Mouse (Mus musculus) retina, postnatal 1 day (tissue): ENCODE results near the gene Nphs1.
A peak's percentile ranks its signal among the peaks of the same experiment; 100 is the strongest.

ENCODE experiments used
- DNase-seq: peaks from one replicate; pipeline ENCODE4 v3.0.0-alpha.2; 2012

Gene Nphs1

DNA sequence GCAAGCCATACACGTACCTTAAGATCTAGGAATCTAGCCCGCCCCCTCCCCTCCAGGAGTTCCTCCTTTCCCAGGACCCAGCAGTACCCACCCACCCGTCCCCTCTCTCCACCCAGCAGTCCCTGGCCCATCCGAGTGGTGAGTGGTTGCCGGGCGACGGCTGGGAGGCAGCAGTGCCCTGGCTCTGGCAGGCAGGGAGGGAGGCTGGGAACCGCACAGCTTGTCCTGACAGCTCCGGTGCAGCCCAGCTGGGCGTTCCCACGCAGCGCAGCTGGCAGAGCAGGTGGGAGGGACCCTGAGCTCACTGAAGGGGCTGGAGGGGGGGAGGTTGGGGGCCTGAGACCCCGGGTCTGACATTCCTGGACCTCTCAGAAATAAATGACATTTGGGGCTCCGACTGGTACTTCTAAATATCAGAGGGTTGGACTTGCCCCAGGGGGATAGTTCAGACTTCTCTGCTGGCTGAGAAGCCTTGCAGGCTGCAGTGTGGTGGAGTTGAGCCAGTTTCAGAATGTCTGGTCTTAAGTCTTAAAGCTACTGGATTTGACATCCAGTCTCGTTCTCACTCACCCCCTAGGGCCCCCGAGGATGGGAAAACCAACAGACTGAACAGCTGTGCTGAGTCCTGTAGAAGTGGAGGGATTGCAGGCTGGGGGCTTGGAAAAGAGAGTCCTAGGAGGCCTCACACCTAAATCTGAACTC, at the start of gene Nphs1, which contains the start of gene Kirrel2:
Nphs1 (plus strand) TSS at position 687 of the 702 bp plus-strand sequence.
Kirrel2 (minus strand) TSS at position 62 of the 702 bp plus-strand sequence.
- peak; percentile 82 for DNase-seq

DNA sequence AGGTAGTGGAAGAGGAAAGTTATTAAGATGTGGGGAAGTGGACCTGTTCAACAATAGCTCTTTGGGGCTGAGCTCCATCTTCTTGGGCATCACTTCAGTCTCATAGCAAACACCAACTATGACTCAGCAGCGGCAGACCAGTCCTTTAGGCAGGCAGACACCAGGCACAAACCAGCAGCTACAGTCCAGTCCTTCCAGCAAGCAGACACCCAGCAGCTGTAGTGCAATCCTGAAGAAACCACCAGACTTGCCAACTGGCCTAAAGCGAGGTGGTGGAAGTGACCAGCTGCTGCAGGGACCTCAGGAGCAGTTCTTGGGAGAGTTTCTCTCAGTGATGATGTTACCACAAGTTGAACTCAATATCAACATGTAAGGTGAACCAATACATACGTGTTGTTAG, 49.5 kb upstream of the Nphs1 start:
- no peak for DNase-seq

DNA sequence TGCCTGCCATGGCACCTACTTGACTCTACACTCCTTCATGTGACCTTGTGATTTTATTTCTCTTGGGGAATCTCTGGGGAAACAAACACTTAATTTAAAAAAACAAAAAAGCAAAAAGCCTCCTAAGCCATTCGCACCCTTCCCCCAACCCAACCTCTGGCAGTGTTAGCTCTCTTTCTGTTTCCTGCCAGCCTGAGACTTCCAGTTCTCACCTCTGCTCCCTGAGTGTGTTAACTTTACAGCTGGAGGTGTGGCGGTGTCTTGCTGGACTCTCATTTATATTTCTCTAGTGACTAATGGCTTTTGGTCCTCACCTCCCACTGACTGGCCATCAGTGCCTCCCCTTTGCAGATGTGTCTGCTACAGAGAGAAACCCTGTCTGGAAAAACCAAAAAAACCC, 48.3 kb upstream of the Nphs1 start:
- no peak for DNase-seq

DNA sequence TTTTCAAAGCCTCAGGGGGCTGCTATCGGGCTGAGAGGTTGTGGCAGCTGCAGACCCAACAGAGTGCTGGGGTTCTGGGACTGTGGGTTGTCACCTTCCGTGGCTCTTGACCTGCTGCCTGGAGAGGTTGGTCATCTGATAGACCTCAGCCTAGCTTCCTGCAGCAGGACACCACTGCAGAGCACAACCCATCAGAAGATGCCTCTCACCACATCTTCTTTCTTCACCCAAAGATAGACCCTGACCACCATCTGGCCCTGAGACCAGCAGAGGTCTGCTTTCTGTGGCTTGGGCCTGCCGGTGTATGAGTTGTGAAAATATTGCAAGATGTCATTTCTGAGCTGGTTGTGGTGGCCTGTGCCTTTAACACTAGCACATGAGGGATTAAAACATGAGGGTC, 47.1 kb upstream of the Nphs1 start:
- no peak for DNase-seq

DNA sequence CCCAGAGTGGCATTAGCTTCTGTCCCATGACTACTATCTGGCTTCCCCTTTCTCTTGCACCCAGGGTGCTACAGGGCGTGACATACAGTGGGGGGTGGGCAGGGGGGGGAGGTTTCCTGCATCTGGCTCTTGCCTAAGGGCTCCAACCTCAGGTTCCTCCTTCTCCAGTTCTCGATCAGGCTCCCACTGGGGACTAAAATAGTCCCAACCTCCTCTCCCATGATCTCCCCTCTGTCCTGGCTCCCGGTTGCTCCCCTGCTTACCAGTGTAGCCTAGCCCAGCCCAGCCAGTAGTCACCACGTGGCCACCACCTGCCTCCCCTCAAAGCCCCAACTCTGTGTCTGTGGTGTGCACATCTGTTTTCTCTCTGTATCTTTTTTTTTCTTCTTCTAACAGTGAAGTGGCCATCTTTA, 45.4 kb upstream of the Nphs1 start:
- no peak for DNase-seq

DNA sequence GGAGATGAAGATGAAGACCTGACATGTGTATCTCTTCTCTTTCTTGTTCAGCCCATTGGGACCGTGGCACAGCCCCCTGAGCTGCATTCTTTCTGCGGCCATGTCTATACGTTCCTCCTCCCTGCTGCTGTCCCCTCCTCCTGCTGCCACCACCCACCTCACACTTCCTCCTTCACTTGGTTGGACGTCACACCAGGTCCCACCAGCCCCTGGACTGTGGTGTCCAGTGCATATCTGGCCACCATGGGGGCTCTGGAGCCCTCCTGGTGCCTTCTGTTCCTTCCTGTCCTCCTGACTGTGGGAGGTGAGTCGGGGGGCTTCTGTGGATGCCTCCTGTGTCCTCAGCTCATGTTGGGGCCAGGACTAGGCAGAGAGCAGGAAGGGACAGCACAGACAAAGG, 44.5 kb upstream of the Nphs1 start, which contains the start of gene Tyrobp:
Tyrobp (plus strand) TSS at position 165 of the 400 bp plus-strand sequence.
- no peak for DNase-seq

DNA sequence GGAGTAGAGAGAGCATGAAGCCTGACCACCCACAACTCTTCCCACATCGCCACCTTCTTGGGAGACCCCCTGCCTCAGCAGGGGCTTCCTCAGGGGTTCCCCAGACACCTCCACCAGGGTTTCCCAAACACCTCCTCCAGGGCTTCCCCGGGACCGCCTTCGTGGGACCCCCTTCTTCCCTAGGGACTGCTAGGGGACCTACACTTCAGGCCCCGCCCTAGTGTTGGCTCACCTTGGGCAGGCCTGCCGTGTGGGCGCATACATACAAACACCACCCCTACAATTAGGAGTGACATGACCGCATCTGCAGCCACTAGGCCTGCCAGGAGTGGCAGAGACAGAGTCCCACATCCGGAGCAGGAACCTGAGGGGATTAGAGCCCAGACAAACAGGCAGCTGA, 40.3 kb upstream of the Nphs1 start:
- DNase-seq, result no peak

DNA sequence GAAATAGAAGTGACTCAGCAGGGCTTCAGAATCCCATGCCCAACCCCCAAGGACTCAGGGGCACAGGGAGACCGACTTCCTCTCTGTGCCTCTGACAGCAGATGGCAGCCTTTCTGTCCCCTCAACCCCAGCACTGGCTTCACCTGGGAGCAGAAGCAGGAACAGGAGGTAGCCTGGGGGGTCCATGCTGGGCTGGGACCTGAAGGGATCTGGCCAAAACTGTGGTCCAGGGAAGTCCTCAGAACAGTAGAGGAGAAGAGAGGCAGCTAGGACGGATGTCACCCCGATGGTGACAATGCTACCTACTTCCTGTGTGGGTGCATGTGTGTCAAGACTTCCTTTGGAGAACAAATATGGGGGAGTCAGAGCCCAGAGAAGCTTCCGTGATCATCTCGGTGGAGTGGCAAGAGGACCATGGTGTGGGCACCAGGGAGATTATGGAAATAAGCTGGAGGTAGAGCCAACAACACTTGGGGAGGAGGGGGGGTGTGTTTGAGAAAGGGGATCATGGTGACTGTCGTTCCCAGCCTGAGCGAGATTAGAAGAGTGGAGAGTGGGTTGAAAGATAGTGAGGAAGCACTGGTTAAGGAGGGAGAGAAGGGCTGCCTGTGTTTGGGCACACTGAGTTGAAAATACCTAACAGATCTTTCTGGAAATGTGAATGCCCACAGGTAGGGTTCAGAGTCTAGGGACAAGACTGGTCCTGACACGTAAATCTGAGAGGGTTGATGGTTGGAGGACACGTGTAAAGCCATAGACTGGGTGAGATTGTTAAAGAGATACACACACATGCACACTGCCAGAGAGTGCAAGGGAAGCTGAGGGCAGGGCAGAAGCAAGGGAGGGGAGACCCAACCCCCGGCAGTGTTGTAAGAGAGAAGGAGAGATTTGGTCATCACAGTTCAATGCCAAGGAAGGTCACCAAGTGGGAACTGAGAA, 38.3 kb upstream of the Nphs1 start, which contains the start of gene Hcst:
Hcst (minus strand) TSS at position 294 of the 939 bp plus-strand sequence.
- no peak for DNase-seq

DNA sequence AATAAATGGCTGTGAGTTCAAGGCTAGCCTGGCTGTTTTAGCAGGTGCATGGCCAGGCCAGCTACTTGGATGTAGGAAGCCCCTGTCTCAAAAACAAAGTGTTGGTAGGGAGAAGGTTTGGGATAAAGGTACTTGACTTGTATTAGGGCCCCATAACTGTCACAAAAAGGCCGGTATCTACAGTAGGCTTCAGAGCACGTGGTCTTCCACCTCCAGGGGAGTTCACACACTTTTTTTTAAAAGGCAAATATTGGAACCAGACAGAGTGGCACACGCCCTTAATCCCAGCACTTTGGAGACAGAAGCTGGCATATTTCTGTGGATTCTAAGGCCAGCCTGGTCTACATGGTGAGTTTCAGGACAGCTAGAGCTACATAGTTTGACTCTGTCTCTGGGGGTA, 37.4 kb upstream of the Nphs1 start:
- no peak for DNase-seq

DNA sequence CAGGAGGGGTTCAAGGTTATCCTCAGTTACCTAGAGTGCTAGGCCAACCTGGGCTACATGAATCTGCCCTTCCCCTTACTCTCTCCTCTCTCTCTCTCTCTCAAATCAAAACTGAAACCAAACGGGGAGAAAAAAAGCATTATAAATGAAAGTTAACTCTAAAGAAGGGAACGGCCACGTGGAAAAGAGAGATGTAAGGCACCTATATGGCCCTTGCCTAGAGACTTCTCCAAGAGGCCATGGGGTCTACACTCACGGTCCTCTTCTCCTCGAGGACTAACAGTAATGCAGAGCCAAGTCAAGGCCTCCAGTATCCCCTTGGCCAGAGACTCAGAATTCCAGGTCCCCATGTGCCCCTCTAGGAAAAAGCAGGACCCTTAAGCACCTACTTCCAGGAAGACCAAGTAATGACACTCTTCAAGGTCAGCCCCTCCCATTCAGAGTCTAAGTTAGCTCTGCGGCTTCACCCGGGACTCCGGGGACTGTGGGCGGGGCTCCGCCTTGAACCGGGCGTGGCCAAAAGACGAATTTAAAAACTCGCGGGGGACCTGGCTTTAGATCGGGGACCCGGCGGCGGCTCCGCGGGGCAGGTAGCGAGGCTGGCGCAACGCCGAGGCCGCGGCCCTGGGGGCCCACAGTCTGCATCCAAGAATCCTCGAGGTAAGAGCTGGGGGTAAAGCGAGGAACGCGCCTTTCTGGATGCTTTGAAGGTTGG, 36.8 kb upstream of the Nphs1 start, which contains the start of gene Nfkbid:
Nfkbid (plus strand) TSS at position 558 of the 715 bp plus-strand sequence.
- peak; percentile 55 for DNase-seq

DNA sequence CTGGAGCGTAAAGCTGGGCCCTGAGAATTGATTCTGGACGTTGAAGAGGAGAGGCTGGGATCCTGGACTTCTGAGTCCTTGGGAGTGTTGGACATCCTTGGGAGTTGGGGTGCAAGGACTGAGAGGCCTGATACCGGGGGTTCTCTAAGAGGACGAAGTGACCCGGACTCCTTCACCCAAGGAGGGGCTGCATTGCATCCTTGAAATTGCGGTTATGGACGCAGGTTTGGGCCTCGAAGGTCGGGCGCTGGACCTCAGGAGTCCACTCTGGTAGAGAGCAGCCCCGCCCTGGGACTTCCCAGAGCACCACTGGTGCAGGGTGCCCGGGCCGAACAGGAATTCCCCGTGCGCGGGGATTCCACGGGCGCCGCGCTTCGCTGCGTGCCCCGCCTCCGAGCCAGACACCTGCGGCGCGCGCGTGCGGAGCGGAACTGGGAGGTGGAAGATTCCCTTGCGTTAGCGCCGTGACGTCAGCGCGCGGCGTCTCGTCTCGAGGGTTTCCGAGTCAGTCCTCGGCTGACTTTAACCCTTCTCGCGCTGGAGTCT, 36.2 kb upstream of the Nphs1 start:
- DNase-seq, result peak; percentile 92

DNA sequence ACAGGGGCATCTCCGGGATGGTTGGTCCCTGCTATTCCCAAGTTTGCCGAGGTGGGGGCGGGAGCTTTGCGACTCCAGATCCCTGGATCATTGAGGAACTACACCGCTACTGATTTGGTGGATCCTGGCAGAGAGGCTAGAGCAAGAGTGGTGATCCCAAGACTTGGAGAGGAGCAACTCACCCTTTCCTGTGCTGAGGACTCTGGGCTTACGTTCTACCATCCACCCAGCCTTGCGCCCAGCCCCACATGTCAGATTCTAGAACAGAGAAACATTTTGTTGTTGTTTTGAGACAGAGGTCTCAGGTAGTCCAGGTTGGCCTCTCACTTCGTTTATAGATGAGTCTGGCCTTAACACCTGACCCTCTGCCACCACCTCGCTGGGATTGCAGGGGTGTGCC, 35.6 kb upstream of the Nphs1 start:
- no peak for DNase-seq

DNA sequence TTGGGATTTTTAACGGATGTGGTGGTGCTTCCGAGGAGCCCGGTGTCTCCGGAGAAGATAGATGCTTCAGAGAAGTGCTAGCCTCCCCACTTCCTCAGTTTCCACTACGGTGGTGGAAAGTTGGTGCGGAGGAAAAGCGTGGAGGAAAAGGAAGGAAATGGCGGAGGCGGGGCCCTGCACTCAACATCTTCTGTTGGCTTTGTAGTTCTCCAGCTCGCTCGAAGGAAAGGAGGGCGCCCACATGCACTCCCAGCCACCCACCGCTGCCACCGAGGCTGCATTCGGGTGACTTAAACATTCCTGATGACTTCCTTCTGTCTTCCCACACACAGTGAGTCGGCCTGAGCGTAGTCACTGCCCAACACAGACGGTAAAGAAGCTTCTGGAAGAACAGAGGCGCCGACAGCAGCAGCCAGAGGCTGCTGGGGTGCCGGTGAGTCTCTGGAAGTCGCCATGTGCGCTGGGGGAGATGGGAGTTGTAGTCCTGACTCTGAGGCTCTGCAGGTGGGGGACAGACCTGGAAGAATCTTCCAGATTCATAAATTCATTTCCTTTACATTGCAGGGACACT, 35.0 kb upstream of the Nphs1 start:
- peak; percentile 18 for DNase-seq

DNA sequence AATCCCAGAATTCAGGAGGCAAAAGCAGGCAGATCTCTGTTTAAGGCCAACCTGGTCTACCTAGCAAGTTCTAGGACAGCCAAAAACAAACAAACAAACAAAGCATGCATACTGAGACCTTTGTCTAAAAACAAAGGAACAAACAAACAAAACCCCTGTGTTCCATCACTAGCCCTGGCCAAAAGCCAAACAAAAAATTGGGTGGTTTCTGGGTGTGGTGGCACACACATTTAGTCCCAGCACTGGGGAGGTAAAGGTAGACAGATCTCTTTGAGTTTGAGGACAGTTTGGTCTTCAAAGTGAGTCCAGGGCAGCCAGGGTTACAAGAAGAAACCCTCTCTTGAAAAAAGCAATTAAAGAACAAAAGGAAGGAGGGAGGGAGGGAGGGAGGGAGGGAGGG, 28.8 kb upstream of the Nphs1 start:
- DNase-seq, result no peak

DNA sequence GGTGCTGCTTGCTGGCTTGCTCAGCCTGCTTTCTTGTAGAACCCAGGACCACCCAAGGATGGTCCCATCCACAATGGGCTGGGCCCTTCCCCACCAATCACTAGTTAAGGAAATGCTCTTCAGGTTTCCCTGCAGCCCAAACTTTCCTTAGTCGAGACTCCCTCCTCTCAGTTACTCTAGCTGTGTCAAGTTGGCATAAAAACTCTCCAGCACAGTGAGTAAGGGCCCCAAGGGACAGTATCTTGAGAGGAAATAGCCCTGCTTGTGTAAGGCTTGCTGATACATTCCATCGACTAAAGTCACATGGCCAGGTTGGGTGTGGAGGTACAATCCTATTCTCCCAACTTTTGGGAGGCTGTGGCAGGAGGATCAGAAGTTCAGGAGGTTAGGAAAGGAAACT, 27.9 kb upstream of the Nphs1 start:
- no peak for DNase-seq

DNA sequence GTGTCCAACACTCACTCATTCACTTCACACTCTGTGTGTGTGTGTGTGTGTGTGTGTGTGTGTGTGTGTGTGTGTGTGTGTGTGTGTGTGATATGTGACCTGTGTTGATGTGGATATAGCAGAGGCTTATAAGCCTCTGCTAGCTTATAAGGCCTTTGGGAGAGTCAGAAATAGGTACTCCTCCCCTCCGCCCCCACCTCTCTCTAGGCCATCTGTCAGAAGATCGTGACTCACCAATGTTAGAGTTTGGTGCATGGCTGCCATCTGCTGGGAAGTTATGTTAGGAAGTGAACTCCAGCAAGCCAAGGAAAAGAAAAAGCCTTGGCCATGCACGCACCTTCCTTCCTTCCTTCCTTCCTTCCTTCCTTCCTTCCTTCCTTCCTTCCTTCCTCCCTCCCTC, 26.3 kb upstream of the Nphs1 start:
- peak; percentile 88 for DNase-seq

DNA sequence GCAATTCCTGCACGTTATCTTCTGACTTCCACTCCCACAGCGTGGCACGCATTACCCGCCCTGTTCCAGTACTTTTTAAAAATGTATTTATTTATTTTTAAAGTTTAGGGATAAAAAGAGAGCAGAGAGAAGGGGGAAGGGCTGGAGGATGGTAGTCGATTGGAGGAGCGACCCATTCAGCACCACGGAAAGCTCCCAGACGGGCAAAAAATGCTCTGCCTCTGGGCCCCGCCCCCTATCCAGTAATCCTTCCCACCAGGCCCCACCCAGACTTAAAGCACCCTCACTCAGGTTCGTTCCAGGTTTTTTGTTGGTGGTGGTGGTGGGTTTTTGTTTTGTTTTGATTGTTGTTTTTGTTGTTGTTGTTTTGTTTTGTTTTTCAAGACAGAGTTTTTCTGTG, 23.9 kb upstream of the Nphs1 start:
- DNase-seq, result peak; percentile 51

DNA sequence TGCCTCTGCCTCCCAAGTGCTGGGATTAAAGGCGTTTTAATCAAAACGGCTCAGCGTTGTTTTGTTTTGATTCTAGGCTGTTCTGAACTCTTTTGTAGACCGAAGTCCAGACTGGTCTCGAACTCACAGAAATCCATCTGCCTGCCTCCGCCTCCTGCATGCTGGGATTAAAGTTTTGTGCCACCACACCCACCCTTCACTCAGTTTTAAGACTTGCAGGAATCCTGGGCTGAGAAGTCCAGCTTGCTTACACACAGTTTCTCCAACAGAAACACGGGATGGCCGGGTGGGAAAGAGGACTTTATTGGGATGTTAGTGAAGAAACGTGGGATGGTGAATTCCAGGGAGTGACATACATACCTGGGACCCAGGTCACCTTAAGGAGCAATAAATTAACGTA, 23.4 kb upstream of the Nphs1 start:
- no peak for DNase-seq

DNA sequence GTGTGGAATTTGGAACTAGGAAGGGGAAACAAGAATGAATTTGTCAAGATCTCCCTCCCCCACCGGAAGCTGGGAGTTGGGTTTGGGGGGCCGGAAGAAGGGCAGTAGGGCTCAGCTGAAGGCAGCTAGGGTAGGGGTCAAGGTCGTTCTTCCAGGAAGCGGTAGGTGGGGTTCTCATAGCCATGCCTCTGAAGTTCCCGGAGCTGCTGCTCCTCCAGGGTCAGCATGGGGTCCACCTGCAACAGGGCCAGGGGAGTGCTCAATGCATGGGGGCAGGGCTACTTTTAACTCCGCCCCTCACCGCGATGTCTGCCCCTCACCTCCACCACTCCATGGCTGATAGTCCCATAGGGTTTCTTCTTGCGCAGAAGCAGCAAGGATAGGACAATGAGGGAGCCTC, 23.0 kb upstream of the Nphs1 start:
- no peak for DNase-seq

DNA sequence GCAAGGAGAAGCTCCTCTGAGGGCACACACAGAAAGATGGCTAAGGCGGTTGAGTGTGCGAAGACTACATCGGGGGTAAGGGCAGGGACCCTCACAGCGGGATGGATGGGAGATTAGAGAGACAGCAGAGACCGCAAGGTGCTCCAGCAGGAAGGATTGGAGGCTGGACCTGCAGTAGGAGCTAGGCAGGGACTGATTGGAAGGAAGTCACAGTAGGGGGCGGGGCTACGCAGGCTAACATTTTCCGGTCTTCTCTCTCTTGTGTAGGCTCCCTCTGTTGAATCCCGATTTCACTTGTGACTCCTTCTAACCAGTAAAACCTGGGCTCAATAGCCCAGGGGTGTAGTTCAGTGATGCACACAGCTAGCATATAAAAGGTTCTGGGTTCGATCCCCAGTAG, 21.2 kb upstream of the Nphs1 start:
- DNase-seq, result no peak

DNA sequence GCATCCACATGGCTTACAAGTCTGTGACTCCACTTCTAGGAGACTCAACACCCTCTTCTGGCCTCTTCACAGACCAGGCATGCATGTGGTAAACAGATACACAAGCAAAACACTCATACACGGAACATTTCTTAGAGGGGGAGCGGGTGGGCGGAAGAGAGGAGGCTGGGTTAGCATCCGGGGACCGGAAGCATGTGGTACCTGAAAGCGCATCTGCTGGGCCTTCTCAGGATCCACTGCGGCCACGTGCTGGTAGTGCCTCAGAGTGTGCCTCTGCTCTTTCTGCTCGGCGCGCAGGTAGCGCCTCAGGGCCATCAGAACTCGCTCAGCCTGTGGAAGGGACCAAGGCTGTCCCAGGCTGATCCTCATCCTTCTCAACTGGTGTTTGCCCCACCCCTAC, 18.4 kb upstream of the Nphs1 start:
- no peak for DNase-seq

DNA sequence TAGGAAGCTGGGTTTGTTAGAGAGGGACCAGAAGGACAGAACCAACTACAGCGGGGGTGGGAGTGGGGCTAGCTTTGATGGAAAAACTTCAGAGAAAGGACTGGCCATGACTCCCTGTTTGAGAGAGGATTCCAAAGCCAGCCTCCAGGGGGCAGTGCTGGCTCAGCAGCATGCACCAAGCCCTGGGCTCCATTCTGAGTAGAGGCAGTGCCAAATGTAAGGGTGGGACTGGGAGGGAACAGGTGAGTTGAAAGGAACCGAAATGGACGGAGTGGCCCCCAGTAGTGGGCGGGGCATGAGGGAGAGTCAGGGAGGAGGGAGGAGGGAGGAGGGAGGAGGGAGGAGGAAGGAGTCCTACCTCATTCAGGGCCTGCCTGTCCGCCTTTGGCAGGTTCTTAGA, 17.4 kb upstream of the Nphs1 start:
- DNase-seq, result peak; percentile 72

DNA sequence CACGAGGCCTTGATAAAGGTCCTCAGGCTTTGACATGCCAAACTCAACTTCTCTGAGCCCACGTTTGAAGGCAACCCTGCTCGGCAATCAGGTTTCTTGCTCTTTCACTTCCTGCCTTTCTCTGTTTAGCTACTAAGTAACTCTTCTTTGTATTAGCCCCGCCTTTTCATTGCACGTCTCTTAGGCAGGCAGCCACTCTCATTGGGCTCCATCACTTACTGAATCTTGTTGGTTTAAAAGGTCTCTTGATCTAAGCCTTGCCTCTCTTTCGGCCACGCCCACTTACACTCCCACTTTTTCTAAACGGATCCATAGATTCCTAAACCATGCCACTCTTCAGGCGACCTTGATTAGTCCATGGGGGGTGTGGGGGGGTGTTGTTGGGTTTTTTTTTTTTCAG, 14.4 kb upstream of the Nphs1 start:
- DNase-seq, result peak; percentile 35
